Mouse (Mus musculus) bone marrow macrophage, adult 2 months (primary cell): Measurements from ENCODE around the gene Dnajb11.

Experiments used
- CTCF ChIP-seq: IDR thresholded peaks from 2 replicates; pipeline ENCODE4 v1.5.1; 2012; ENCODE audit warnings: low read depth, mild to moderate bottlenecking, low read length, moderate library complexity
- POLR2A ChIP-seq: IDR thresholded peaks from 2 replicates; pipeline ENCODE4 v1.6.1; 2012; ENCODE audit warnings: mild to moderate bottlenecking, low read depth, low read length, borderline replicate concordance

DNA sequence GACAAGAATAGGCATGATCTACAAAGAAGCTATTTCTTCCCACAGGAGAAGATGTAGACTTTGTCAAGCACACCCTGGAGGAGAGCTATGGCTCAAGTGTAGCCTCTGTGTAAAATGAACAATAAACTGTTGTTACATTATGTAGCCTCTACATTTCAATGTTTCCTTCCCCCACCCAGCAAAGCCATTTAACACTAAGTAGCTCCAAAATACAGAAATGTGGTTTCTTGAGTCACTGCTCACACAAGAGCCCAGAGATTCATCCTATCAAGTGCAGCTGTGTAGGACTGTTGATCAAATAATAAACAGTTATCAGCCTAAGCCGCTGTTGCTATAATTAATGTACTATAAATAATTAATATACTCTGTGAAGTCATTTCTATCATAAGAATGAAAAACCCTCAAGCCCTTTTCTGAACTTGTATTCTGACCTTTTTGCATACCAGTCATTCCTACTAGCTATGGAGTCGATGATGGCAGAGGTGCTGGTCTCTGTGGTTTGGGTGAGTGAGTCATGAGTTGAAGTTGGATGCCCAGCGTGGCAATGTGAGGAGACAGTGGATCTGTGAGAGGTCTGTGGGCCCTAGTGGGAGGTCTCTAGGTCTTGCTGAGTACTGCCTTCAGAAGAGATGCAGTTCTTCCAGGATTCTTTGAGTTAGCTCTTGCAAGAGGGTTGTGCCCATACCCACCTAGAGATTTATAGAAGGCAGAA, 18.3 kb upstream of the Dnajb11 start:
- TF ChIP-seq CTCF (no peak), POLR2A (no peak)
